Mouse (Mus musculus): ENCODE data around the gene Aebp2. TPM values are rescaled to one million over a fixed set of nuclear protein-coding genes. Genes with fewer than 3 reads are reported as not detected.

The Aebp2 gene
- total RNA-seq, 4 experiments from 2014 or later, result 55.9 to 69.3 (median 63.7) TPM

GRCm38 (mm10) chr6:140606534-140606933 is 15.9 kb upstream of the Aebp2 start:
- no peak for DNase-seq (ENCODE audit: low spot score in 2 of 2)

- no peak for DNase-seq (ENCODE audit: low spot score in 2 of 2)
Observed at GRCm38 (mm10) chr6:140608666-140609065, 13.8 kb upstream of the Aebp2 start.

- DNase-seq (ENCODE audit: low spot score in 2 of 2), result no peak
Observed at GRCm38 (mm10) chr6:140609533-140609932, 12.9 kb upstream of the Aebp2 start.

DNA sequence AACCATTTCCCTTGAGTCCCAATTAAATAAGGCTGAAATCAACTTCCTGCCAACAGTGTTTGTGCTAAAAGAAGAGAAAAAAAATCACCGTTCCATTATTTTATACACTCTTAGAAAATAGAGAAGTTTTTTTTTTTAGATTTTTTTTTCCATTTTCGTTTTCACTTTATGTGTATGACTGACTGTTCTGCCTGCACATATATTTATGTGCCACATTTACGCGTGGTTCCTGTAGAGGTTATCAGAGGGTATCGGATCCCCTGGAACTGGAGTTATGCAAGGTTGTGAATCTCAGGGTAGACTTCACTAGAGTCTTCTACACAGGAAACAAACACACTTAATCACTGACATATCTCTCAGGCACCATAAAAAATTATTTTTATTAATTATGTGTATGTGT is 12.3 kb upstream of the Aebp2 start:
- DNase-seq (ENCODE audit: low spot score in 2 of 2), result no peak

- no peak for DNase-seq (ENCODE audit: low spot score in 2 of 2)
Observed at GRCm38 (mm10) chr6:140611282-140611681, 11.2 kb upstream of the Aebp2 start.

- DNase-seq (ENCODE audit: low spot score in 2 of 2), result no peak
Observed at GRCm38 (mm10) chr6:140611893-140612473, 10.5 kb upstream of the Aebp2 start.

DNA sequence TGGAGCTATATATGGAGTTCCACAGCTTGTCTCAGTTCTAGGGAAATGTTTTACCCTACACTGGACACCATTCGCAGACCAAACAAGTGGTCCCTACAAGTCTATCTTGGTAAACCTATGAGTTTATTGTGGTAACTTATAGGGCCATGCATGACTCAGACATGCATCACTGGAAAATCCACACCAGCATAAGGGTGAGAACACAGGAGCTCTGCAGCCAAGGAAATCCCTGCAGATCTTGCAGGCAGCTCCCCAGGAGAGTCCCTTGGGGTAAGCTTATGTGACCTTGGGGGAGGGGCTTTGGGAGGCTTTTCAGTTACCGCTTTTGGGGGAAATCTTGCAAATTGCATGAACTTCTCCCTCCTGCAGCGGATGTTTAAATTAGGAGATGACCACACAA is 8.6 kb upstream of the Aebp2 start:
- DNase-seq (ENCODE audit: low spot score in 2 of 2), result no peak

DNA sequence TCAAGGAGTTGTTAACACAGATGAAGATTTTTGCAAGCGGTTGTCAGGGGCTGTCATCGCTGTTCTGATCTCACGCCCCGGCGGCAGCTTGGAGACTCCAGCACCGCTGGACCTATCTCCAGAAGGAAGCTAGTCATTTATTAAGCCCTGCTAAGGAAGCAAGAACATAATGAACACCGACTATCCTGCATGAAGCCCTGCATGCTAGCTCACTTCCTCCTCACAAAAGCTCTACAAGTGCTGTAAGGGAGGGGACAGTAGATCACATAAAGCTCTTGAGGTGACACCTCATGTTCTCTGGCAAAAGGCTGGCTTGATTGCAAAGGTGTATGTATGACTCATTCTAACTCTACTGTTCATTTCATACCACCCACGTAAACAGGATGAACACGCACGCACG is 7.8 kb upstream of the Aebp2 start:
- no peak for DNase-seq (ENCODE audit: low spot score in 2 of 2)

GRCm38 (mm10) chr6:140620531-140621349 is 1.7 kb upstream of the Aebp2 start:
- DNase-seq (ENCODE audit: low spot score in 2 of 2), result no peak

- DNase-seq (ENCODE audit: low spot score in 2 of 2), result no peak
Observed at GRCm38 (mm10) chr6:140621622-140622021, 841 bp upstream of the Aebp2 start.

- DNase-seq (ENCODE audit: low spot score in 2 of 2), result peak; percentile 81 to 91
Observed at GRCm38 (mm10) chr6:140623226-140624095, 998 bp downstream of the Aebp2 start.

DNA sequence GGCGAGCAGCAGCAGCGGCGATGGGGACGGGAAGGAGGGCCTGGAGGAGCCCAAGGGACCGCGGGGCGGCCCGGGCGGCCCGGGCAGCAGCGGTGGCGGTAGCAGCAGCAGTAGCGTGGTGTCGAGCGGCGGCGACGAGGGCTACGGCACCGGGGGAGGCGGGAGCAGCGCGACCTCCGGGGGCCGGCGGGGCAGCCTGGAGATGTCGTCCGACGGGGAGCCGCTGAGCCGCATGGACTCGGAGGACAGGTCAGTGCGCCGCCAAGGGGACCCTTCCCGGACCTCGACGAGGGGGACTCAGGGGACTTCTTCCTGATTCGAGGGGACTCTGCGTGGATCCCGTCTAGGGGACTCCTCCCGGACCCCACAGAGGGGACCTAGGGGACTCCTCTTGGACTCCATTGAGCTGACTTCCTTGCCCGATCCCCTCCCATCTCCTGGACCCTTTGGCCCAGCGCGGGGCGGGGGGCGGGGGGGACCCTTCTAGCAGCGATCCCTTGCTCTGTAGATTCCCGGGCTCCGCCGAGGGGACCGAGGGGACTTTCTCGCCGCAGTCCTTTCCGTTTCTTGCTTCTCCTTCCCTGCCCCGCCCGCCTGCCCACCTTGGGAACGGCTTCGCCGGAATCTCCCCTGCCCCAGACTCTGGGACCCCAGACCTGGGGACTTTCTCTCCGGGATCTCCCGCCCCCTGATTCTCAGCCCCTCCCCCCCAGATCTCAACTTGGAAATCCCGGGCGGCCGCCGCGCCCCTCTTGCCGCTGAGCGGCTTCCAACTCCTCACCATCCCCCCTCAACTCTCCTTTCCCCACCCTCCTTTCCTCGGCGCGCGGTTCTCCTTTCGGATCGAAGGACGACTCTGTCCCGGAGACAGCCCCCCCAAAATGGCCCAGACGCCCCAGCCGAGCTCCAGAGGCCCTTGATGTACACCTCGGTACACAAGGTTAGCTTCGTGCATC is 1.9 kb downstream of the Aebp2 start:
- DNase-seq (ENCODE audit: low spot score in 2 of 2), result peak in 1 of 2 experiments; percentile 26

GRCm38 (mm10) chr6:140629176-140629859 is 6.9 kb downstream of the Aebp2 start:
- DNase-seq (ENCODE audit: low spot score in 2 of 2), result no peak

GRCm38 (mm10) chr6:140630306-140630705 is 7.8 kb downstream of the Aebp2 start:
- no peak for DNase-seq (ENCODE audit: low spot score in 2 of 2)

DNA sequence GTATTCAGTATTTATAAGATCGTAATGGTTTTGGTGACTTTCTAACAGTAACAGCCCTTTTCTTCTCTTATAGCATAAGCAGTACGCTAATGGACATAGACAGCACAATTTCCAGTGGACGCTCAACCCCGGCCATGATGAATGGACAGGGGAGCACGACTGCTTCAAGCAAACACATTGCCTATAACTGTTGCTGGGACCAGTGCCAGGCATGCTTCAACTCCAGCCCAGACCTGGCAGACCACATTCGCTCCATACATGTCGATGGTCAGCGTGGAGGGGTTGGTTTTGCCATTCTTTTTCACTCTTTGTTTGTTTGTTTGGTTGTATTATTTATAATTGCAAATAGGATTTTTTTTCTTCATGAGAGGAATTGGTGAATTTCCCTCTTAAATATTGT is 11.2 kb downstream of the Aebp2 start:
- no peak for DNase-seq (ENCODE audit: low spot score in 2 of 2)

- no peak for DNase-seq (ENCODE audit: low spot score in 2 of 2)
Observed at GRCm38 (mm10) chr6:140636290-140636689, 13.8 kb downstream of the Aebp2 start.

DNA sequence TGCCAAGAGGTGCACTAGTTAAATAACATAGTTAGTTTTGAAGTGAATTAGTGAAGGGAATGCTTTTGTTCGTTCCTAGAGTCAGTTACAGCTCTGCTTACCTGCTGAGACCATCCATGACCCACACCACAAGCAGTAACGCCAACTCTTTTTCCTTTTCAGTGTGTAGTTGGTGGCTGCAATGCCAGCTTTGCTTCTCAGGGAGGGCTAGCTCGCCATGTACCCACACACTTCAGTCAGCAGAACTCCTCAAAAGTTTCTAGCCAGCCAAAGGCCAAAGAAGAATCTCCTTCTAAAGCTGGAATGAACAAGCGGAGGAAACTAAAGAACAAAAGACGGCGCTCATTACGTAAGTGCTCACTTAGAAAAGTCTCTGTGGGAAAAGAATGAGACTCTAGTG is 19.5 kb downstream of the Aebp2 start:
- DNase-seq (ENCODE audit: low spot score in 2 of 2), result no peak

- DNase-seq (ENCODE audit: low spot score in 2 of 2), result no peak
Observed at GRCm38 (mm10) chr6:140642655-140643054, 20.2 kb downstream of the Aebp2 start.

DNA sequence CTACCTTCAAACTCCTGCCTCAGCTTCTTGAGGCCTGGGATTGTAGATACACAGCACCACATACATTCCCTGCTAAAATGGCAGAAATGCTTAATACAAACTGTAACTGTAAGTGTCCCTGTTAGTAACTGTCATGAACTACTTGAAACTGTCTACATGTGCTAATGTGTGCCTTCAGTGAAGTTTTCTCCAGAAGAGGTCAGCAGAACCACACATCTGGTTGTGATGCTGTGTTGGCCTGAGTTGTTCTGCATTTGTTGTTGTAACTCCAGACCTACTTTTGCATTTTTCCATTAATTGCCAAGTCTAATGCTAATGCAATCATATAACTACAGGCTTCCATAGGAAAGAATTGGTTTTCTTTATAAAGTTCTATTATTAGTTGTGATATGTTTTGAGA is 23.5 kb downstream of the Aebp2 start:
- no peak for DNase-seq (ENCODE audit: low spot score in 2 of 2)

DNA sequence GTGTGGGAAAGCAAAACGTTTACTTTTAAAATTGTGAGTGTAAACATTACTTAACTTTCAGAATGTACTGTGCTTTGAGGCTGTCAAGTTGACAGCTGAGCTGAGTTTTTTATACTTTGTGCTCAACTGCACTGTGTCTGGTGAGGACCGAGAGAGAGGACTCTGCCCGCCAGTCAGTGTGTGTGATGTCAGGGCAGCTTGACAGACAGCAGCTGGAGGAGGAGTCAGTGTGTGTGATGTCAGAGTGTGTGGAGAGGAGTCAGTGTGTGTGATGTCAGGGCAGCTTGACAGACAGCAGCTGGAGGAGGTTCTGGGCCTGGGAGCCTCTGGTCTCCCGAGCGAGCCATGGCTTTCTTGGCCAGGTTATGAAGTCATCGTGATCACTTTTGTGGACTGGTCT is 24.4 kb downstream of the Aebp2 start:
- no peak for DNase-seq (ENCODE audit: low spot score in 2 of 2)
